Mouse (Mus musculus) layer of hippocampus, adult 8-10 months (tissue): ENCODE results near the gene Bhlha15. TPM values are rescaled to one million over a fixed set of nuclear protein-coding genes. Genes with fewer than 3 reads are reported as not detected.

Experiments
- DNase-seq, 2 experiments: peaks; one replicate each; pipeline ENCODE4 v3.0.0; 2022; ENCODE audit warnings: low spot score in 2 of 2
- total RNA-seq, 4 experiments: library from RNA; stranded (reverse); gene quantifications; 2 replicates each; pipeline ENCODE4 v1.2.4; 2022

The Bhlha15 gene
- total RNA-seq, 4 experiments from 2014 or later, result 0.12 to 0.45 (median 0.23) TPM

- no peak for DNase-seq
Measured at GRCm38 (mm10) chr5:144189327-144189726, 759 bp upstream of the Bhlha15 start.

- DNase-seq, result no peak
Measured at GRCm38 (mm10) chr5:144191026-144191425, 940 bp downstream of the Bhlha15 start.

GRCm38 (mm10) chr5:144192673-144193072 is 2.6 kb downstream of the Bhlha15 start:
- DNase-seq, result no peak

GRCm38 (mm10) chr5:144194416-144194815 is 4.3 kb downstream of the Bhlha15 start:
- DNase-seq, result no peak

GRCm38 (mm10) chr5:144195567-144195966 is 5.5 kb downstream of the Bhlha15 start:
- no peak for DNase-seq

- DNase-seq, result no peak
Measured at GRCm38 (mm10) chr5:144200616-144201015, 10.5 kb downstream of the Bhlha15 start.

- no peak for DNase-seq
Measured at GRCm38 (mm10) chr5:144202430-144202829, 12.3 kb downstream of the Bhlha15 start.

GRCm38 (mm10) chr5:144203398-144203959 is 13.4 kb downstream of the Bhlha15 start:
- DNase-seq, result no peak

- DNase-seq, result no peak
Measured at GRCm38 (mm10) chr5:144204303-144204702, 14.2 kb downstream of the Bhlha15 start.

GRCm38 (mm10) chr5:144204911-144205310 is 14.8 kb downstream of the Bhlha15 start:
- no peak for DNase-seq

- no peak for DNase-seq
Measured at GRCm38 (mm10) chr5:144206069-144206468, 16.0 kb downstream of the Bhlha15 start.

- DNase-seq, result peak in 1 of 2 experiments; percentile 66
Measured at GRCm38 (mm10) chr5:144207478-144207877, 17.4 kb downstream of the Bhlha15 start.

- DNase-seq, result no peak
Measured at GRCm38 (mm10) chr5:144214453-144214852, 24.4 kb downstream of the Bhlha15 start.

- no peak for DNase-seq
Measured at GRCm38 (mm10) chr5:144215992-144216391, 25.9 kb downstream of the Bhlha15 start.

GRCm38 (mm10) chr5:144218061-144218460 is 28.0 kb downstream of the Bhlha15 start:
- DNase-seq, result no peak

- no peak for DNase-seq
Measured at GRCm38 (mm10) chr5:144219306-144219705, 29.2 kb downstream of the Bhlha15 start.

GRCm38 (mm10) chr5:144219936-144220335 is 29.9 kb downstream of the Bhlha15 start:
- DNase-seq, result no peak

GRCm38 (mm10) chr5:144221305-144221704 is 31.2 kb downstream of the Bhlha15 start:
- DNase-seq, result no peak

- no peak for DNase-seq
Measured at GRCm38 (mm10) chr5:144222811-144223502, 32.9 kb downstream of the Bhlha15 start.

- peak; percentile 93 to 94 for DNase-seq
Measured at GRCm38 (mm10) chr5:144223503-144223862, 33.4 kb downstream of the Bhlha15 start, which contains the start of gene Tecpr1. Tecpr1 (minus strand) TSS chr5:144223615.

- DNase-seq, result no peak
Measured at GRCm38 (mm10) chr5:144223899-144224816, 34.1 kb downstream of the Bhlha15 start.

- no peak for DNase-seq
Measured at GRCm38 (mm10) chr5:144226220-144226619, 36.1 kb downstream of the Bhlha15 start.
